Mouse (Mus musculus): Measurements from ENCODE around the gene Jam2. TPM values are rescaled to one million over a fixed set of nuclear protein-coding genes. Genes with fewer than 3 reads are reported as not detected.

The Jam2 gene
- polyA plus RNA-seq, 1 experiment from 2014 or later = 14.3 TPM

DNA sequence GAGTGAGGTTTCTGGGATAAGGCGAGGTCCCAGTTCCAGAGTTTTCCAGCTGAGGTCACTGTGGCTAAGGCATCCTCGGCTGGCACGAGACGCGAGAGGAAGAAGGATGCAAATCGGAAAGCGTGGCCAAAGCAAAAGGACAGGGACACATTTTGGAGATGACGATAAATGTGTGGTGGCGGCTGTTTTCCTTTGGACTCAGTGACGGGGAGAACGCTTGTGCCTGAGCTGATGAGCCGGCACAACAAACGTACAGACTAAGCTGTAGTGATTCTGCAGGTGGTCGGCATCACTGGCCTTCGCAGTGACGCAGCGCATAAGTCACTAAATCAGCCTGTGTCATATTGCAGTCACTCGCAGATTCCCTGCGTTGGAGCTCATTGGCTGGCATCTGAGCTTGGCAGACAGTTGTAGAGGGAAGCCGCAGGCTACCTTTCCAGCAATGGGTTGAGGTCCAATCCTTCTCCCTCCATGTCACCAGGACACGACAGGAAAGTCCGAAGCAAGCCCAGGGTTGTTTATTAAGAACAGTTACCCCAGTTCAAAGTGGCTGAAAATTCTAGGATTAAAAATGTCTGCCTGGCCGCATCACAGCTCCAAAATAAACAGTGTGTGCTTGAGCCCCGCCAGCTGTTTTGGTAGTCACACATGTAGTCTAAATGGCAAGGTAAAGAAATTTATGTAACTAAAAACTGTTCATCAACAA, 101.2 kb downstream of the Jam2 start:
- 82% methylated on average over 24 of the region's 24 CpGs for WGBS
- no peak overlapping the region for H3K4me3 ChIP-seq (ENCODE audit: low read depth, low read length)

More for the DNA sequence above, 101.2 kb downstream of the Jam2 start:
- no peaks in the 10 kb centered on the region for H3K27me3 ChIP-seq (ENCODE audit: control insufficient read depth, insufficient read depth, low read length)
- no peak overlapping the region for H3K27ac ChIP-seq (replicated peaks; ENCODE audit: low read depth, low read length)
- ATAC-seq (replicated peaks; ENCODE audit: insufficient number of reproducible peaks, low FRiP score, low TSS enrichment, low read depth) = no peak
- no peak overlapping the region for H3K4me2 ChIP-seq (ENCODE audit: low read depth, low read length)
- no peaks in the 10 kb centered on the region for H3K9me3 ChIP-seq (replicated peaks; ENCODE audit: control insufficient read depth, low read length)
- no peak overlapping the region for H3K9ac ChIP-seq (replicated peaks; ENCODE audit: low read length)
- no peak for DNase-seq (ENCODE audit: low spot score)
- no peaks in the 10 kb centered on the region for H3K36me3 ChIP-seq (replicated peaks; ENCODE audit: control insufficient read depth, insufficient read depth, low read depth, low read length)
- no peaks in the 10 kb centered on the region for H3K4me1 ChIP-seq (ENCODE audit: control insufficient read depth, insufficient read depth, low read length)

Other genes with a start within 250 kb of the Jam2 start
- gene Mrpl39, start 38.4 kb upstream of the Jam2 start, polyA plus RNA-seq (2014; fragmentation: Nextera tagmentation; extraction: Ambion mirVana) = 53.5 and 56.7 TPM in 2 replicates
- 44.9 and 47.2 TPM in 2 replicates for gene Gabpa, start 60.8 kb downstream of the Jam2 start, polyA plus RNA-seq (2014; fragmentation: Nextera tagmentation; extraction: Ambion mirVana)
- 830 and 859 TPM in 2 replicates for gene Atp5j, start 61.5 kb downstream of the Jam2 start, polyA plus RNA-seq (2014; fragmentation: Nextera tagmentation; extraction: Ambion mirVana)